In the genomic region with DNA sequence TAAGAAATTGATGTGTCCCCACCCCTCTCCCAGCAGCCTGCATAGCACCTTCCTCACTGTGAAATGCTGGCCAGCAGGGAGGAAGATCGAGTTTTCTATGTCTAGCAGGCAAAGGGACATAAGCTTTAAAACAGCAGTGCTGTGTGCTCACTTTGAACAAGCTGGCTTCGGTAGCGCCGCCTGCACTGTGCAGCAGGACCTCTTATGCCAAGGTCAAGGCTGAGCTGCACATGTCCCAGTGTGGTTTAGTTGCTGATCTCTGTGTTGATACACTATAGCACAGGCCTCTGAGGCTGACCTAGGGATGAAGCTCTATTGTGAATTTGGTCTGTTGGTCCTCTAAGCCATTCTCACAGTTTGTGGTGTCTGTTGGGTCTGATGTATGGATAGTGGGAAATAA, we compare ENCODE assay signal across 20 mouse cellular contexts.
"Had no signal": no experiment of that assay in that cellular context is flagged by ENCODE, and none has a peak within 500 bp of the region (broad histone marks: within the 10 kb centered on the region; RNA-seq: fewer than 3 reads in every experiment).

No protein-coding gene starts in this region.

- H3K27ac ChIP-seq: kidney, embryonic 15.5 days; left cerebral cortex, adult 2 months; liver, embryonic 13.5 days; midbrain, embryonic 12.5 days; midbrain, embryonic 15.5 days; neural tube, embryonic 13.5 days; stomach, postnatal 0 days had no signal

- H3K9ac ChIP-seq: kidney, embryonic 15.5 days; liver, embryonic 13.5 days; midbrain, embryonic 12.5 days; midbrain, embryonic 15.5 days; neural tube, embryonic 13.5 days had no signal

- H3K4me3 ChIP-seq: kidney, embryonic 15.5 days; left cerebral cortex, adult 2 months; liver, embryonic 13.5 days; midbrain, embryonic 12.5 days; midbrain, embryonic 15.5 days; myocyte; neural tube, embryonic 13.5 days had no signal

- H3K27me3 ChIP-seq: kidney, embryonic 15.5 days; liver, embryonic 13.5 days; midbrain, embryonic 12.5 days; midbrain, embryonic 15.5 days; neural tube, embryonic 13.5 days had no signal

- H3K9me3 ChIP-seq: kidney, embryonic 15.5 days; liver, embryonic 13.5 days; midbrain, embryonic 12.5 days; midbrain, embryonic 15.5 days; neural tube, embryonic 13.5 days had no signal

- DNase-seq: kidney, adult 18-20 months; kidney, postnatal 10 days; kidney, postnatal 36 days; layer of hippocampus, postnatal 36 days; liver, embryonic 13.5 days; lung, adult 2 months; lung, postnatal 14 days; lung, postnatal 4 days; right cerebral cortex, adult 18-20 months; right cerebral cortex, postnatal 14 days; right cerebral cortex, postnatal 4 days; thymus, adult 2 months; thymus, postnatal 14 days had no signal

- H3K36me3 ChIP-seq: kidney, embryonic 15.5 days; liver, embryonic 13.5 days; midbrain, embryonic 12.5 days; midbrain, embryonic 15.5 days; neural tube, embryonic 13.5 days had no signal

- H3K4me2 ChIP-seq: kidney, embryonic 15.5 days; liver, embryonic 13.5 days; midbrain, embryonic 12.5 days; midbrain, embryonic 15.5 days; neural tube, embryonic 13.5 days had no signal

- ATAC-seq: midbrain, embryonic 15.5 days had no signal

- H3K4me1 ChIP-seq: kidney, embryonic 15.5 days; liver, embryonic 13.5 days; midbrain, embryonic 12.5 days; midbrain, embryonic 15.5 days; neural tube, embryonic 13.5 days had no signal
